Mouse (Mus musculus): ENCODE data around the gene Bicd2. TPM values are rescaled to one million over a fixed set of nuclear protein-coding genes. Genes with fewer than 3 reads are reported as not detected.

Bicd2 gene
- polyA plus RNA-seq, 1 experiment from 2014 or later: 15.2 TPM

DNA sequence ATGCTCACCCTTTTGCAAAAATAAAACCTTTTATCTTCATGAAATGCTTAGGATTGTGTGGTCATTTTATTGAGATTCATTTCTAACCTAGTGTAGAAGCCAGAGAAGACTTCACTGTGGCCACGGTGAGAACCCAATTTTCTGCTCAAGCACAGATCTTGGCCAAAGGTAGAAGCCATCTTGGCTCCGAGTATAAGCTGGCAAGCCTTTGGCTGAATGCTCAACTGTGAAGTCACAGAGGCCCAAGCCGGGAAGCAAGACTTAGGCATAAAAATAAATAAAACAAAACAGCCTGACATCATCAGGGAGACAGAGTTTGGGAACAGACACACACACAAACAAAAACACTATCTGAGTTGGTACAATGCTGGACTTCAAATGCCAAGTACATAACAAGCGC is 13.3 kb upstream of the Bicd2 start:
- no peak overlapping the region for H3K4me3 ChIP-seq
- H3K27me3 ChIP-seq (replicated peaks): no peaks in the 10 kb centered on the region
- H3K9ac ChIP-seq: no peak overlapping the region
- no peak overlapping the region for H3K27ac ChIP-seq
- no peak overlapping the region for H3K4me2 ChIP-seq
- H3K36me3 ChIP-seq: no peaks in the 10 kb centered on the region
- H3K9me3 ChIP-seq (replicated peaks): no peaks in the 10 kb centered on the region
- no peak for ATAC-seq
- H3K4me1 ChIP-seq: no peaks in the 10 kb centered on the region; the same call in 1 of the 2 replicates
- 73% methylated on average over 4 of the region's 4 CpGs for WGBS (ENCODE audit: insufficient replicate concordance)

DNA sequence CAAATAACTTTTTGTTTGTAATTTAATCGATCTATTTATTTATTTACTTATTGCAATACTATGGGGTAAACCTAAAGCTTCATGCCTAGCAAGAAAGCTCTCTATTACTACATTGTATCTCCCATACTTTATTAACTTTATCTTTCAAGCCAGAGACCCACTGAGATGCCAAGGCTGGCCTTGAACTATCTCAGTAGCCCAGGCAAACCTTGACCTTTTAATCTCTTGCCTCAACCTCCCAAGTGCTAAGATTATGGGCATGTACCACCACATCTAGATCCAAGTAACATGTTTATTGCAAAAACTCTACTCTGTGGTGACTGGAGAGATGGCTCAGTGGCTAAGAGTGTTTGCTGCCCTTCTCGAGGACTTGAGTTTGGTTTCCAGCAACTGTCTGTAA is 8.1 kb upstream of the Bicd2 start:
- H3K36me3 ChIP-seq: no peaks in the 10 kb centered on the region
- 56% methylated on average over 2 of the region's 2 CpGs for WGBS (ENCODE audit: insufficient replicate concordance)
- peak; percentile 63 for ATAC-seq

DNA sequence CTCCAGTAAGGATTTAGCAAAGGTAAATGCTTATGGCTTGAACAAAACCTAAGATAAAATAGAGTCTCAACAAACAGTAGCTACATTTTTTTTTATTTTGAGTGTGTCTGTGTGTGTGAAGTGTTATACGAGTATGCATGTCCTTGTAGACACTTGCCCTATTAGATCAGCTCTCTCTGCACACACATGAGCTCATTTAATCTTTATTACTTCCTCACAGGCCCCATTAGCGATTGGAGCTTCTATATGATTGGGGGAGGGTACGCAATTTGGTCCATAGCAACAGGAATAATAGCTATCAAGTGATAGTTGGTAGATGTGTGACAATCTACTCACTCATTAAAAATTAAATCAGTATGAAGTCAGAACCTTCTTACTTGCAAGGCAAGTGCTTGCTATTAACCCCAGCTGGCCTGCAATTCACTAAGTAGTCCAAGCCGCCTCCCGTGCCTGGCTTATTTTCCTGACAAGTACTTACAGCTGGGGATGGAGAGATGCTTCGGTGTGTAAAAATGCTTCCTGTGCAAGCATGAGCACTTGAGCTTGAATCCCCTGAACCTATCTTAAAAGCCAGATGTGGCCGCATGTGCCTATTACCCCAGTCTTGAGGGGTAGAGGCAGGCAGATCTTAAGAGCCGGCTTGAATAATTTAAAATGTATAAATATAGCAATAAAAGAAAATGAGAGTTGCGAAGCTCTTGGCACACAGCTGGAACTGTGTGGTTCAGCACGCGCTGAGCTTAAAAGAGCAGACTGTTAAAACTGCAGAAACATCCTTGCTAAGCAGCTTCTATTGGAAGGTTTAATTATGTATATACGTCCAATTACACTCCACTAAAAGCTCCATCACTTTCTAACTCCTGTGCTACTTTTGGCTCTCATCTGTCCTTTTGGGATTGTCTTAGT is 6.1 kb upstream of the Bicd2 start:
- no peak for ATAC-seq
- Histone ChIP-seq H3K4me2 (no peak overlapping the region), H3K36me3 (no peaks in the 10 kb centered on the region), H3K27ac (no peak overlapping the region), H3K4me1 (peaks cover 10% of the 10 kb centered on the region), H3K9me3 (replicated peaks) (no peaks in the 10 kb centered on the region), H3K27me3 (replicated peaks) (no peaks in the 10 kb centered on the region), H3K4me3 (no peak overlapping the region), H3K9ac (no peak overlapping the region)
- 78% methylated on average over 12 of the region's 12 CpGs for WGBS (ENCODE audit: insufficient replicate concordance)

More for the DNA sequence above, 8.1 kb upstream of the Bicd2 start:
- H3K27me3 ChIP-seq (replicated peaks): no peaks in the 10 kb centered on the region
- H3K4me3 ChIP-seq: no peak overlapping the region
- H3K9me3 ChIP-seq (replicated peaks): no peaks in the 10 kb centered on the region
- H3K27ac ChIP-seq: no peak overlapping the region
- peaks cover 7% of the 10 kb centered on the region for H3K4me1 ChIP-seq
- H3K9ac ChIP-seq: no peak overlapping the region
- no peak overlapping the region for H3K4me2 ChIP-seq

DNA sequence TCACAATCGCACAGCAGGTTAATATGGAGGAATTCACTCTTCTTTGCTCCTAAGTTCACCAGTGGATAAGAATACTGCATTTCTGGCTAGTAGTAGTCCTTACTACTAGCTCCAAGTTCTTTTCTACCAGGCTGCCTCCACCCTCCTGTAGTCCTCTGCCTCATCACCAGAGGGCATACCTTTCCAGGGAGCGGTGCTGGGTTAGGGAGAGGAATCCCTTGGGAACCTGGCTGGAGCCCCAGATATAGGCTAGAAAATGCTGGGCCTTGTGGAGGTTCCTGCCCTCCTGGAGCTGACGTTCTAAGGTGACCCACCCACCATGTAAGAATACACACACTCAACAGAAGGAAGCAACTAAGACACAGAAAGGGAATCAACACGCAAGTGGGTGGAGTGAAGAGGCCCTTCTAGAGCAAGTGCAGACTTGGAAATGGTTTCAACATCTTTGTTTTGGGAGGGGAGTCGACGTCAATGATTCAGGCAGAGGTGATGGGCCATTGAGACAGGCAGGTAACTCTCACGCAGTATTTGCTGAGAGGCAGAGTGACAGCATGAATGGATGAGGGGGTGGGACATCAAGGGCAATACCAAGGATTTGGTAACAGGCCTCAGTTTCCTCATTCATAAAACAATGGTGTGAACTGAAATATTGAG is 2.4 kb upstream of the Bicd2 start:
- H3K4me3 ChIP-seq: no peak overlapping the region
- no peak overlapping the region for H3K4me2 ChIP-seq
- peaks cover 31% of the 10 kb centered on the region for H3K4me1 ChIP-seq
- no peaks in the 10 kb centered on the region for H3K9me3 ChIP-seq (replicated peaks)
- H3K36me3 ChIP-seq: no peaks in the 10 kb centered on the region
- H3K27me3 ChIP-seq (replicated peaks): no peaks in the 10 kb centered on the region
- WGBS (ENCODE audit: insufficient replicate concordance): 61% methylated on average over 7 of the region's 7 CpGs
- ATAC-seq: no peak
- H3K27ac ChIP-seq: no peak overlapping the region
- no peak overlapping the region for H3K9ac ChIP-seq

DNA sequence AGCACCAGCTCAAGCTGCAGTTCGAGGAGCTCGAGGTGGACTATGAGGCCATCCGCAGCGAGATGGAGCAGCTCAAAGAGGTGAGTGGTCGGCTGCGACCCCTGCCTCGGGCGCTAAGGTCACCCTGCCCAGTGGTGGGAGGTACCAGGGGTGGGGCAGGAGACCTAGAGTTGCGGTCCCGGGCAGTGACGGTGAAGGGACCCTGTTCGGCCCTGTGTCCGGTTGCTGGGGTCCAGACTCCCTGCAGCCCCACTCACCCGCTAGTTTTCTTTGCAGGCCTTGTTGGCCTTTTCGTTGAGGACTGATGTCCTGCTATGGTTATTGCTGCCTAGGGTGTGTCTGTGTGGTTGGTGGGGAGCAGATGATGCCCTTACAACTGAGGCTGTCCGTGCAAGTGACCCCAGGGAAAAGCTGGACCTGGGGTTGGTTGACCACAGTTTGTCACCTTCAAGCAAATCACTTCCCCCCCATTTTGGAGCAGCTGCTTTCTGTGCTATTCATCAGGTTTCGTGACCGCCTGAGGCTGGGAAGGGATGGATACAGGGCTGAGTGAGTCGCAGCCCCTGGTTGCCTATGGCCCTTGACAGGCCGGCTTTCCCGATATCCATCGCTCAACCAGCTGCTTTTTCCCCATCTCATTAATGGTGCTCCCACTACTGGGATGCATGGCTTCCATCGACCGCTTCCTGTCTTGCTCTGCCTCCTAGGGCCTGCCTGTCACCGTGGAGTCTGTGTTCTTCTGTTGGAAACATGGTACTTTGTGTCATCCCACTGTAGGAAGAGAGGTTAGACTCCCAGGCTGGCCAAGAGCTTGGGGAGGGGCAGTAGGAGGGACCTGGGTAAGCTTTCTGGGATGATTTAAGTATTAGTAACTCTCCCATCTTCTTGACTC is 692 bp downstream of the Bicd2 start:
- Histone ChIP-seq H3K9me3 (replicated peaks) (no peaks in the 10 kb centered on the region), H3K27me3 (replicated peaks) (no peaks in the 10 kb centered on the region), H3K27ac (peak overlapping the region; percentile 69), H3K4me2 (peak overlapping the region; percentile 91), H3K9ac (peak overlapping the region; percentile 90), H3K4me3 (peak overlapping the region; percentile 88), H3K36me3 (no peaks in the 10 kb centered on the region), H3K4me1 (peaks cover 61% of the 10 kb centered on the region)
- 10% methylated on average over 25 of the region's 25 CpGs for WGBS (ENCODE audit: insufficient replicate concordance)
- ATAC-seq: peak; percentile 8

DNA sequence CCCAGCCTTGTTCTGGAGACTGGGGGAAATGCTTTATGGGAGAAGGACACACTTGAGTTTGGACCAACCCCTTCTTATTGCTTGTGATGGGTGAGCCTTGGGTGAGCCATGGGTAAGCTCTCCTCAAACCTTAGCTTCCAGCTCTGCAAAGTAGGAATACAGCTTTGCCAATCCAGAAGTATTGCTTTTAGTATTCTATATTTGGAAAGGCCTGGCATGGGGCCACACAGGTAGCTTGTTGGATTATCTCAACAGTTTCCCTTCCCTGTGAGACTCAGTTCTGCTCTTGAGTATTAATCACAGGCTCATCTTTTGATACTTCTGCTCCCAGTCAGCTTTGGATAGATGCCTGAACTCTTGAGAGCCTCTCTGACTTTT is 1.3 kb downstream of the Bicd2 start:
- no peak for ATAC-seq
- H3K27ac ChIP-seq: no peak overlapping the region
- no peaks in the 10 kb centered on the region for H3K9me3 ChIP-seq (replicated peaks)
- peaks cover 67% of the 10 kb centered on the region for H3K4me1 ChIP-seq
- peak overlapping the region; percentile 88 for H3K4me3 ChIP-seq
- H3K9ac ChIP-seq: peak overlapping the region; percentile 90
- no peaks in the 10 kb centered on the region for H3K27me3 ChIP-seq (replicated peaks)
- peaks cover 3% of the 10 kb centered on the region; the same call in 1 of the 2 replicates for H3K36me3 ChIP-seq
- H3K4me2 ChIP-seq: peak overlapping the region; percentile 91

DNA sequence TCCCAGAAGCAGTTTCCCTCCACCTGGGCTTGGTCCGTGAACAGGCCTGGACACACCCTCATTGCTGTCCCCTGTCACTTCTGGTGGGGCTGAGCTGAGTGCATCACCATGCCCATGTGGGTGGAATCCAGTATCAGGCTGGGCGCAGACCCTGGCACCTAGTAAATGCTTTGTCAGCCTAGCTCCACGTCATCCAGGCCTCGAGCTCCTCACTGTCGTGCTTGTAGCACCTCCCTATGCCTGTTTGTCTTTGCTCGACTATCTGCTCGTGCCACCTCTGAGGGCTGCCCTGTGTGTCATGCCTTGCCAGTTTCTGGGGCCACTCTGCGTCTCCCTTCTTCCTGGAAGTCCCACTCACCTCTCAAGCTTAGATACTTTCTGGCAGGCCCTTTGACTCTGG is 3.2 kb downstream of the Bicd2 start:
- H3K36me3 ChIP-seq: peaks cover 3% of the 10 kb centered on the region; the same call in 1 of the 2 replicates
- H3K27me3 ChIP-seq (replicated peaks): no peaks in the 10 kb centered on the region
- peaks cover 85% of the 10 kb centered on the region for H3K4me1 ChIP-seq
- H3K27ac ChIP-seq: peak overlapping the region; percentile 47
- no peak for ATAC-seq
- H3K9me3 ChIP-seq (replicated peaks): no peaks in the 10 kb centered on the region
- 63% methylated on average over 8 of the region's 8 CpGs for WGBS (ENCODE audit: insufficient replicate concordance)
- no peak overlapping the region for H3K4me3 ChIP-seq
- peak overlapping the region; percentile 34 for H3K4me2 ChIP-seq
- 0 out of 2 replicates have a peak overlapping the region, but pooled peaks have one; percentile 35 for H3K9ac ChIP-seq

DNA sequence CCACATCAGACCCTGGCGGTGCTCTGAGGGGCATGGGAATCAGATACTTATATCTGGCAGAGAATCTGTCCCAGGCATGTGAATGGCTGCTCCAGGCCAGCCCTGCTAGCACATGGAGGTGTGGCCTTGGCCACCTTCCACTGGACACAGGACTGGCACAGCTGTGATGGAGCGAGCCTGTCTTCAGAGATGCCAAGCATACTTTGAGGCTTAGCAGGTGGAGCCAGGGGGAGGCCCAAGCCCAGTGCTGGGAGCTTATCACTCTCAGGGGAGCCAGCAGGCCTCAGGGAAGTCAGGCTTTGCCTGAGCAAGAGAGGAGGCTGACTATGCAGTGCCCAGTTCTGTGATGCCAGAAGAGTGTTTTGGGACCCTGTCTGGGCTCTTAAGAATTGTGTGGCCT is 4.1 kb downstream of the Bicd2 start:
- no peaks in the 10 kb centered on the region for H3K9me3 ChIP-seq (replicated peaks)
- WGBS (ENCODE audit: insufficient replicate concordance): 60% methylated on average over 2 of the region's 2 CpGs
- peak overlapping the region; percentile 29; the same call in 1 of the 2 replicates for H3K9ac ChIP-seq
- peak overlapping the region; percentile 4; the same call in 1 of the 2 replicates for H3K4me3 ChIP-seq
- peak overlapping the region; percentile 47; the same call in 1 of the 2 replicates for H3K27ac ChIP-seq
- H3K4me1 ChIP-seq: peaks cover 89% of the 10 kb centered on the region
- peaks cover 3% of the 10 kb centered on the region; the same call in 1 of the 2 replicates for H3K36me3 ChIP-seq
- H3K4me2 ChIP-seq: peak overlapping the region; percentile 34
- no peak for ATAC-seq
- no peaks in the 10 kb centered on the region for H3K27me3 ChIP-seq (replicated peaks)

DNA sequence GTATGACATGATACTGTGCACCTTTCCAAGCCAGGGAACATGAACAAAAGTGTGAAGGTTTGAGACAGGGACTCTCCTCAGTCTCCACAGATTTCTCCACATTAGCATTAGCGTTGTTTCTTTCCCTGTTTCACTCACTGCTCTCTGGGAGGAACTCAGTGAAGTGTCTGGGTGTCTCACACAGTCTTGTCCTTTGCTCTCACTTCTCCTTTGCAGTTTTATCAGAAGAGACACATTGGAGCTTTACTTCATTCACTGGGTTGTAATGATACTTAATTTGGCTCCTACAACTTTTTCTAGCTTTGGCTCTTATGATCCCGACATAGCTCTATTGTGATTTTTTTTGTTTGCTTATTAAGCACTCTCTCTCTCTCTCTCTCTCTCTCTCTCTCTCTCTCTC is 7.1 kb downstream of the Bicd2 start:
- H3K4me2 ChIP-seq: no peak overlapping the region
- peaks cover 90% of the 10 kb centered on the region for H3K4me1 ChIP-seq
- H3K9ac ChIP-seq: peak overlapping the region; percentile 18; the same call in 1 of the 2 replicates
- H3K36me3 ChIP-seq: peaks cover 3% of the 10 kb centered on the region; the same call in 1 of the 2 replicates
- no peak overlapping the region for H3K4me3 ChIP-seq
- H3K27ac ChIP-seq: no peak overlapping the region
- 36% methylated on average over 2 of the region's 2 CpGs for WGBS (ENCODE audit: insufficient replicate concordance)
- ATAC-seq: no peak
- no peaks in the 10 kb centered on the region for H3K9me3 ChIP-seq (replicated peaks)
- no peaks in the 10 kb centered on the region for H3K27me3 ChIP-seq (replicated peaks)

DNA sequence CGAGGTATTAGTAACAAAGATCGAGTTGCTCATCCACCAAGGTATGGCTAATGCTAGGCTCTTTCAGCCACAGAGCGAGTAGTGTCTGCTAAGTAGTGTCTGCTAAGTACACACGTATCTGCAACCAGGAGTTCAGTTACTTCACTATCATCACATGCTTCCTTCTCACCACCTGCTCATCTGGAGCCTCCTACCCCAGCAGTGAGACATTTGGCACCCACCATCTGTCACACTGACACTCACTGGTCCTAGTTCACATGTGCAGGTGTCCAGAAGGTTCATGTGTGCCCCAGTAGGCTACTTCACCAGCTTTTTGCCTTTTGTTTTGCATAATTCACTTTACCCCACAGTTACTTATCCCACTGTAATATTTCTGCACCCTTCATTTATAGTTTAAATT is 8.0 kb downstream of the Bicd2 start:
- H3K27ac ChIP-seq: no peak overlapping the region
- ATAC-seq: no peak
- H3K9ac ChIP-seq: no peak overlapping the region
- WGBS (ENCODE audit: insufficient replicate concordance): 62% methylated on average over 4 of the region's 4 CpGs
- H3K4me1 ChIP-seq: peaks cover 89% of the 10 kb centered on the region
- peaks cover 3% of the 10 kb centered on the region; the same call in 1 of the 2 replicates for H3K36me3 ChIP-seq
- H3K9me3 ChIP-seq (replicated peaks): no peaks in the 10 kb centered on the region
- no peaks in the 10 kb centered on the region for H3K27me3 ChIP-seq (replicated peaks)
- no peak overlapping the region for H3K4me3 ChIP-seq
- H3K4me2 ChIP-seq: no peak overlapping the region

DNA sequence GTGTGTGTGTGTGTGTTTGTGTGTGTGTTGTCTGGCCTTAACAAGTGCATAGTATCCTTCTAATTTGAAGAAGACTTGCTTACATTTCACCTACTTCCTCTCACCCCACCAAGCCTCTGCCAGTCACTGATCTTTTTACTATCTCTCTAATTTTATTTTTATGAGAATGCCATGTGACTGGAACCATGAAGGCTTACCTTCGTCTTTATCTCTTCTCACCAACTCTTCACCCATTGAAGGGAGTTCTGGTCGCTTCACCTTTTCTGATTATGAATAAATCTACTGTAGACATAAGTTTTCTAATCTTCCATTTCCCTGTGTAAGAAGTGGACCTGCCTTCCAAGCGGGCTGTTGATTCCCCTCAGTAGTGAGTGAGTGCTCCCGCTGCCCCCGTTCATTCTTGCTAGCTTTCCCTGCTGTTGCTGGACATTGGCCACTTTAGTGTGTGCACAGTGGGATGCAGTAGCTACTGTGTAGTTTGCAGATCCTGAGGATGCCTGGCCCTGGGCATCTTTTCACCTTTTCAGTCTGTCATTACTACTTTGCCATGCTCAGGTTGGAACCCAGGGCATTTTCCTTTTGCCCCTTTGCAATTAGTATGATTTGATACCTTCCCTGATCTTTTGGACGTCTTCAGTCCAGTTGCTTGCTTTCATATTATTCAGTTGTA is 8.6 kb downstream of the Bicd2 start:
- H3K27me3 ChIP-seq (replicated peaks): no peaks in the 10 kb centered on the region
- H3K9ac ChIP-seq: no peak overlapping the region
- peak overlapping the region; percentile 15; the same call in 1 of the 2 replicates for H3K4me2 ChIP-seq
- 51% methylated on average over 6 of the region's 6 CpGs for WGBS (ENCODE audit: insufficient replicate concordance)
- peaks cover 84% of the 10 kb centered on the region for H3K4me1 ChIP-seq
- ATAC-seq: peak; percentile 42; the same call in 1 of the 2 replicates
- H3K36me3 ChIP-seq: peaks cover 3% of the 10 kb centered on the region; the same call in 1 of the 2 replicates
- H3K9me3 ChIP-seq (replicated peaks): no peaks in the 10 kb centered on the region
- H3K27ac ChIP-seq: no peak overlapping the region
- no peak overlapping the region for H3K4me3 ChIP-seq
